Mouse (Mus musculus) lung, embryonic 14.5 days (tissue): ENCODE data around the gene Smg6. TPM values are rescaled to one million over a fixed set of nuclear protein-coding genes. Genes with fewer than 3 reads are reported as not detected.
A peak's percentile ranks its signal among the peaks of the same experiment; 100 is the strongest.

Source experiments
- ATAC-seq: fragments of 200-750 bp; cut with Nextera tagmentation; 2 replicates; pipeline ENCODE4 v1.8.0; 2017; ENCODE audit warnings: mild to moderate bottlenecking, moderate TSS enrichment, moderate library complexity; ENCODE audit not compliant: insufficient read depth
- DNase-seq: peaks from one replicate; pipeline ENCODE4 v3.0.0-alpha.2; 2015
- H3K27ac ChIP-seq: fragments of 300-500 bp; sonication (generic); 2 replicates; pipeline ENCODE4 v1.5.1; 2014; ENCODE audit warnings: low read depth, mild to moderate bottlenecking, moderate library complexity
- H3K27me3 ChIP-seq: fragments of 300-500 bp; sonication (generic); 2 replicates; pipeline ENCODE4 v1.6.1; 2014; ENCODE audit warnings: low read length, control low read depth; ENCODE audit not compliant: insufficient read depth
- H3K36me3 ChIP-seq: fragments of 300-500 bp; sonication (generic); 2 replicates; pipeline ENCODE4 v1.6.1; 2014; ENCODE audit warnings: control low read depth; ENCODE audit not compliant: insufficient read depth
- H3K4me1 ChIP-seq: fragments of 300-500 bp; sonication (generic); 2 replicates; pipeline ENCODE4 v1.6.1; 2014; ENCODE audit warnings: antibody characterized with exemption, control low read depth; ENCODE audit not compliant: insufficient read depth
- H3K4me2 ChIP-seq: fragments of 300-500 bp; sonication (generic); 2 replicates; pipeline ENCODE4 v1.6.1; 2014; ENCODE audit warnings: mild to moderate bottlenecking
- H3K4me3 ChIP-seq: fragments of 300-500 bp; sonication (generic); 2 replicates; pipeline ENCODE4 v1.5.1; 2014; ENCODE audit warnings: low read depth, low read length
- H3K9ac ChIP-seq: fragments of 300-500 bp; sonication (generic); 2 replicates; pipeline ENCODE4 v1.6.1; 2014
- H3K9me3 ChIP-seq: fragments of 300-500 bp; sonication (generic); 2 replicates; pipeline ENCODE4 v1.6.1; 2016; ENCODE audit warnings: low read depth, low read length, control low read depth
- CTCF ChIP-seq: IDR thresholded peaks from 2 replicates; pipeline ENCODE4 v1.5.1; 2016; ENCODE audit warnings: antibody characterized with exemption, low read depth
- WGBS: fragments of 180-500 bp; shearing (Covaris S2); extraction: QIAGEN DNeasy Blood & Tissue Kit; methylation state at CpG from one replicate; pipeline ENCODE4 v1.1.7; 2014; 5-methylcytosine and 5-hydroxymethylcytosine counted together
- polyA plus RNA-seq: library from polyadenylated mRNA; unstranded; fragments of >200 nt; fragmentation: Nextera tagmentation; extraction: Ambion mirVana; gene quantifications from 2 replicates; pipeline ENCODE4 v1.2.1, GENCODE M21; 2014

Gene Smg6
- polyA plus RNA-seq, 1 experiment from 2014 or later: 16.4 TPM

DNA sequence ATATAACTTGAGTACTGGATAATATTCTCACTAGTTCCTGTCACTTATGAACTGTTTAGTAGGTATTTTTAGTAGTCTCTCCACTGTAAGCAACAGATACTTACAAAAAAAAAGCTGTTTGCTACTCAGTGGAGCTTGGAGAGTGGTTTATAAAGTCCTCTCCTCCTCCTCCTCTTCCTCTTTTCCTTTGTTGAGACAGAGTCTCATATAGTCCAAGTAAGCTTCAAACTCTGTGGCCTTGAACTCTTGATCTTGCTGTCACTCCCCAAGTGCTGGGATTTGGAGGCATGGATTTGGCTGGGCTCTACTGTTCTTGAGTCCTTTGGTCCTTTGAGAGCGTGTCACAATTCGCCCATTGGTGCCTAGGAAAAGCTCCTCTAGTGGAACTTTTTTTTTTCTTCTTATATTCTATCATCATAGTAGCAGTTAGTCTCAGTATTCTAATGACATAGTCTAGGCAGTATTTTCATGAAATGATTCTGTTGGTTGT lies 1.7 kb downstream of the Smg6 start:
- H3K9me3 ChIP-seq: no peaks in the 10 kb centered on the region
- ATAC-seq (no peak), DNase-seq (no peak)
- no peak for TF ChIP-seq CTCF
- peaks cover 4% of the 10 kb centered on the region; the same call in 1 of the 2 replicates for H3K4me1 ChIP-seq
- WGBS: 90% methylated on average over 2 of the region's 2 CpGs
- peak overlapping the region; percentile 64 for H3K4me2 ChIP-seq
- H3K36me3 ChIP-seq: peaks cover 22% of the 10 kb centered on the region
- H3K4me3 ChIP-seq: peak overlapping the region; percentile 89
- H3K27ac ChIP-seq: no peak overlapping the region
- no peaks in the 10 kb centered on the region for H3K27me3 ChIP-seq
- H3K9ac ChIP-seq: no peak overlapping the region

DNA sequence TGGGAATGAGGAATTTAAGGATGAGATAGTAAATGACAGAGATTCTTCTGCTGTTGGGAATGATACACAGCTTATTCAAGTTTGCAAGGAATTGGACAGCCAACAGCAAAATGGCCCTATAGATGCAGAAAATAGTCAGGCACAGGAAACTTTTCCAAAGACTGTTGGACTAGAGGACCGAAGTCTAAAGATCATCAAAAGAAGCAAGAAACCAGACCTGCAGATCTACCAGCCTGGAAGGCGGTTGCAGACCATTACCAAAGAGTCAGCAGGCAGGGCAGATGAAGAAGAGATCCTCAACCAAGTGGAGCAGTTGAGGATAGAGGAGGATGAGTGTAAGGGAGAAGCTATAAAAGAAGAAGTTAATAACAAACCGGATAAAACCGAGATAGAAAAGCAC lies 3.5 kb downstream of the Smg6 start:
- no peaks in the 10 kb centered on the region for H3K9me3 ChIP-seq
- peaks cover 4% of the 10 kb centered on the region; the same call in 1 of the 2 replicates for H3K4me1 ChIP-seq
- TF ChIP-seq CTCF: no peak
- no peak for ATAC-seq
- DNase-seq: no peak
- H3K36me3 ChIP-seq: peaks cover 33% of the 10 kb centered on the region
- 87% methylated on average over 4 of the region's 4 CpGs for WGBS
- no peaks in the 10 kb centered on the region for H3K27me3 ChIP-seq
- no peak overlapping the region for H3K9ac ChIP-seq
- H3K4me3 ChIP-seq: no peak overlapping the region
- no peak overlapping the region for H3K27ac ChIP-seq
- no peak overlapping the region for H3K4me2 ChIP-seq

DNA sequence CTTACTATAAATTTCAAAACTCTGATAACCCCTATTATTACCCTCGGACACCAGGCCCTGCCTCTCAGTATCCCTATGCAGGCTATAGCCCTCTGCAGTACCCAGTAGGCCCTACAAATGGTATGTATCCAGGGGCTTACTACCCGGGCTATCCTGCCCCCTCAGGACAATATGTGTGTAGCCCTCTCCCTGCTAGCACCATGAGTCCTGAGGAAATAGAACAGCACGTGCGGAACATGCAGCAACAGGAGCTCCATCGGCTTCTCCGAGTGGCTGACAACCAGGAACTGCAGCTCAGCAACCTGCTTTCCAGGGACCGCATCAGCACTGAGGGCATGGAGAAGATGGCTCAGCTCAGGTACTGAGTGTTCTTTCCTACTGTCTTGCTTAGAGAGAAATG lies 4.8 kb downstream of the Smg6 start:
- DNase-seq (no peak), ATAC-seq (no peak)
- no peak overlapping the region for H3K9ac ChIP-seq
- no peaks in the 10 kb centered on the region for H3K27me3 ChIP-seq
- H3K4me3 ChIP-seq: no peak overlapping the region
- H3K36me3 ChIP-seq: peaks cover 45% of the 10 kb centered on the region
- H3K4me1 ChIP-seq: no peaks in the 10 kb centered on the region
- no peak overlapping the region for H3K4me2 ChIP-seq
- H3K9me3 ChIP-seq: no peaks in the 10 kb centered on the region
- no peak for TF ChIP-seq CTCF
- WGBS: 93% methylated on average over 7 of the region's 7 CpGs
- no peak overlapping the region for H3K27ac ChIP-seq

DNA sequence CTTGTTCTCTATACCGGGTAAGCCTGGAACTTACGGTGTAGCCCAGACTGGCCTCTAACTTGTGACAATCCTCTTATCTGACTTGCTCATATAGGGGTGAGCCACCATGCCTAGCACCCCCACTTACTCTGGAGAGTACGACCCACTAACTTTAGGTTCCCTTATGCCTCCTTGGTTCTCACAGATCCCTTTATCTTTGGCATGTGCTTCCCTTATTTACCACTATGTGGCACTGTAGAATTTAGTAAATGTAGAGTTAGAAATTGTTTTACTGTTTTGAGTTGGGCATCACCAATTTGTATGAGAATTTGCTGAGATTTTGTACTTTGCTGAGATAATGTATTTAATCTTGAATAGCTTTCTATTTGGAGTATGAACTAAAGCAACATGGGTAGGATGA lies 20.7 kb downstream of the Smg6 start:
- H3K4me1 ChIP-seq: no peaks in the 10 kb centered on the region
- H3K4me3 ChIP-seq: no peak overlapping the region
- peaks cover 57% of the 10 kb centered on the region for H3K36me3 ChIP-seq
- no peaks in the 10 kb centered on the region for H3K27me3 ChIP-seq
- peak; percentile 71 for TF ChIP-seq CTCF
- 68% methylated on average over 3 of the region's 3 CpGs for WGBS
- H3K9ac ChIP-seq: no peak overlapping the region
- ATAC-seq: no peak
- no peak overlapping the region for H3K4me2 ChIP-seq
- H3K27ac ChIP-seq: no peak overlapping the region
- no peaks in the 10 kb centered on the region for H3K9me3 ChIP-seq
- peak; percentile 89 for DNase-seq

DNA sequence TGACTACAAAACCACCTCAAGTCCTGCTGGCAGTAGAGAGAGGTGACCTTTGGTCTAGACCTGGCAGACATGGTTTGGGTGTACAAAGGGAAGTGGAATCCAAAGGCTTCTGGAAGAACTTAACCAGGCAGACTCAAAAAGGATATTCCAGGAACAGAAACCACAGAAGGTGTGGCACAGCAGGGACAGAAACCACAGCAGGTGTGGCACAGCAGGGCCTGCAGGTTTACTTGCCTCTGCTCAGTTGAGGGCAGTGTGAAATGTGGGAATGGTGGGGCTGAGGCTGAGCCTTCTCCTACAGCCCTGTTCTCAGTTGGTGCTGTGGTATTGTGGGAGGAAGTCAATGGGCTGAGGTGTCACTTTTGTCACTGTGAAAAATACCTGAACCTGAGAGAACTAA lies 29.3 kb downstream of the Smg6 start:
- no peak for DNase-seq
- no peaks in the 10 kb centered on the region for H3K27me3 ChIP-seq

DNA sequence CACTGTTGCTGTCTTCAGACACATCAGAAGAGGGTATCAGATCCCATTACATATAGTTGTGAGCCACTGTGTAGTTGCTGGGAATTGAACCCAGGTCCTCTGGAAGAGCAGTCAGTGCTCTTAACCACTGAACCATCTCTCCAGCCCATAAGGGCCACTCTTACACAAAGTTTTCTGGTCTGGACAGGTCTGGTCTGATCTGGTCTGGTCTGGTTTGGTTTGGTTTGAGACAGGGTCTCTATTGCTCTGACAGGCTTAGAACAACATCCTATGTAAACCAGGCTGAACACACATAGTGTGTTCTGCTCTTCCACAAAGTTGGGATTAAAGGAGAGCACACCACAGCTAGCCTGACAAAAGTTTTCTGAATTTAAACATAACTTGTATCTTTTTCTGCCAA lies 30.4 kb downstream of the Smg6 start:
- peaks cover 20% of the 10 kb centered on the region for H3K36me3 ChIP-seq

More for the DNA sequence above, 29.3 kb downstream of the Smg6 start:
- Histone ChIP-seq H3K9me3 (no peaks in the 10 kb centered on the region), H3K36me3 (peaks cover 26% of the 10 kb centered on the region), H3K4me1 (no peaks in the 10 kb centered on the region), H3K27ac (no peak overlapping the region), H3K4me3 (no peak overlapping the region), H3K9ac (no peak overlapping the region), H3K4me2 (no peak overlapping the region)
- ATAC-seq: no peak
- no peak for TF ChIP-seq CTCF

DNA sequence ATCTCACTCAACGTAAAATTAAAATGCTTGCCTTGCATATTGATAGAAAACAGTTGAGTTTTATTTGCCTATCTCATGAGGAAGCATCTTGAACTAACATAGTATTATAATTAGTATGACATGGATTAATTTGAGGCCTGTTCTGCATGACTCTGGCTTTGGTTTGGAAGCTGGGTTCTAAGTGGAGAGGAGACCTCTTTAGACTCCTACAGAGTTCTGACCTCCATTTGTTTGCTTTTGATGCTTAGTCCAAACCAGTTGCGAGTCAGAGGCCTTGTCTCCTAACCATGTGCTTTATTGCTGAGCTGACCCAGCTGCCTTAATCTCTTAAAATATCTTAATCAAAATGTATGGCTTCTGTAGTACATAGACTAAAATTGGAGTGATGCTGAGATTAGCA lies 32.0 kb downstream of the Smg6 start:
- Histone ChIP-seq H3K27me3 (no peaks in the 10 kb centered on the region), H3K4me3 (no peak overlapping the region), H3K4me2 (no peak overlapping the region), H3K4me1 (no peaks in the 10 kb centered on the region), H3K27ac (no peak overlapping the region), H3K9ac (no peak overlapping the region), H3K36me3 (peaks cover 19% of the 10 kb centered on the region), H3K9me3 (no peaks in the 10 kb centered on the region)
- no peak for ATAC-seq
- no peak for TF ChIP-seq CTCF
- 81% methylated on average over 2 of the region's 2 CpGs for WGBS
- DNase-seq: no peak

More for the DNA sequence above, 30.4 kb downstream of the Smg6 start:
- TF ChIP-seq CTCF: no peak
- Histone ChIP-seq H3K27ac (no peak overlapping the region), H3K4me2 (no peak overlapping the region), H3K27me3 (no peaks in the 10 kb centered on the region), H3K4me1 (no peaks in the 10 kb centered on the region), H3K9ac (no peak overlapping the region), H3K9me3 (no peaks in the 10 kb centered on the region), H3K4me3 (no peak overlapping the region)
- ATAC-seq: no peak
- no peak for DNase-seq

DNA sequence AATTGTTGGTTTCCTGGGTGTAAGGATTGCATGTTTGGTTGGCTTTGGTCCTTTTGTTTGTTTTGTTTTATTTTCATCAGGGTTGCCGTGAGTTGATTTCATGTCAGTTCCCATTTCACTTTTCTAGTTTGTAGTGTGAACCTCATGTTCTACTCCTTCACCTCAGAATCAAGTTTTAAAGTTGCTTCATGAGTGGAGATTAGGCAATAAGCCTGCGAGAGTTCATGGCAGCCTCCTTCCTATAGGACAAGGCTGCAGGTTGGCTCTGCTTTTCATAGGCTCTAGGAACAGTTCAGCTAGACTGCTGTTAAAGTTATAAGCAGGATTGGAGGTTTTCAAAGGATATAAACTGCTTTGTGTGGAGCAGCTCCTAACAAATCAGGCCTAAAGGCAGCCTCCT lies 33.9 kb downstream of the Smg6 start:
- no peak overlapping the region for H3K9ac ChIP-seq
- DNase-seq: peak; percentile 23
- no peak for TF ChIP-seq CTCF
- no peak overlapping the region for H3K4me3 ChIP-seq
- ATAC-seq: no peak
- 55% methylated on average over 2 of the region's 2 CpGs for WGBS
- peaks cover 8% of the 10 kb centered on the region for H3K36me3 ChIP-seq
- no peaks in the 10 kb centered on the region for H3K27me3 ChIP-seq
- 0 out of 2 replicates have a peak overlapping the region, but pooled peaks have one; percentile 37 for H3K27ac ChIP-seq
- H3K4me2 ChIP-seq: no peak overlapping the region
- no peaks in the 10 kb centered on the region for H3K9me3 ChIP-seq
- H3K4me1 ChIP-seq: no peaks in the 10 kb centered on the region
